Mouse (Mus musculus): ENCODE measurements around the gene Cped1.

DNA sequence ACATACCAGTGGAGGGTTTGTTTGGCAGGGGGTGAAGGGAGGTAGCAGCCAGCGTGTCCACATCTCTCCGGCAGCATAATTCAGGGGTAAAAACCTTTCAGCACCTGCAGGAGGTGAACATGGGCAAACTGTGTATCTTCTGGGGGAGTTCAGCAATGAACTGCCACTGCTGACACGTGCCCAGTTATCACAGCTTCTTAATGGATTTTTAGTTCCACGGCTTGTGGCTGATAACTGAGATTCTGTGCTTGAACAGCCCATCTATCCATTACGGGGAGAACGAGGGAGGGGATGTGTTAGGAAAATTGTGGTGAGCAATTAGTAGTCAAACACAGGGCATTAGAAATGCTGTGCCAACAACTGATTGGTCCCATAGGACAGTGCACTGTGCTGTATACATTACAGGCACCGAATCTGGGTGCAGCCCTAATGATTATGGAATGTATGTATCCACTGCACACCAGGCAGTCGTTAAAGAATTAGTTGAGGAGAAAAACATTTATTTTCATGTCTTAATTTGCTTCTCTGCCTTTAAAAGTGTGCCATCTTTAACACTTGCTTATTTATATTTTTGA, 193.1 kb downstream of the Cped1 start:
- no peak for TF ChIP-seq CTCF (IDR thresholded peaks at IDR 0.05)
- no peak for TF ChIP-seq POLR2A (IDR thresholded peaks at IDR 0.05; ENCODE audit: insufficient read depth, low read depth, low read length)
- no peak for TF ChIP-seq EP300 (IDR thresholded peaks at IDR 0.05; ENCODE audit: insufficient read depth, low read depth, low read length)

All from heart, adult 2 months (tissue).